Mouse (Mus musculus): Measurements from ENCODE around the gene Tmem130.

GRCm38 (mm10) chr5:144725554-144725953 is 36.1 kb downstream of the Tmem130 start:
- TF ChIP-seq CTCF (IDR thresholded peaks at IDR 0.05; ENCODE audit: low read depth, low read length) (no peak), POLR2A (IDR thresholded peaks at IDR 0.05; ENCODE audit: borderline replicate concordance, low read depth, low read length) (no peak)

Data from bone marrow macrophage, adult 2 months (primary cell).